Mouse (Mus musculus) megakaryocyte, adult 5-6 weeks (primary cell): Measurements from ENCODE around the gene Tyw1. TPM values are rescaled to one million over a fixed set of nuclear protein-coding genes. Genes with fewer than 3 reads are reported as not detected.
"Not testable (repeated sequence)": the region's sequence is repeated elsewhere in the genome, so short reads cannot be mapped to it uniquely, and the experiment has no call there.

Experiments used
- ATAC-seq: 2 replicates; pipeline ENCODE4 v1.8.0; 2016; ENCODE audit warnings: mild to moderate bottlenecking, inconsistent platforms; ENCODE audit not compliant: poor library complexity, severe bottlenecking
- total RNA-seq, 2 experiments: library from RNA; stranded (forward) in 1 of 2; stranded (reverse) in 1 of 2; fragments of 153-499, 151-499 nt in 1 of 2; fragments of 221-1000, 200-1000 nt in 1 of 2; gene quantifications; 2 replicates each; pipeline versions ENCODE4 v1.2.3 to v1.2.4; 2015 to 2017

The Tyw1 gene
- total RNA-seq (2015) (10.1 and 11.1 TPM in 2 replicates), total RNA-seq (2017) (24.0 and 24.4 TPM in 2 replicates)

- peak; percentile 79 for ATAC-seq
These were observed at the start of gene Tyw1, which contains the start of gene Sbds for GRCm38 (mm10) chr5:130255017-130255720. Tyw1 (plus strand) TSS chr5:130255619. Sbds (minus strand) TSS chr5:130255530.

- ATAC-seq, result no peak
These were observed 48.1 kb upstream of the Tyw1 start for GRCm38 (mm10) chr5:130207299-130207698.

GRCm38 (mm10) chr5:130212956-130213355 is 42.5 kb upstream of the Tyw1 start:
- ATAC-seq, result no peak

GRCm38 (mm10) chr5:130216781-130217180 is 38.6 kb upstream of the Tyw1 start, which contains the start of gene Tmem248:
Tmem248 (plus strand) TSS chr5:130217081.
- ATAC-seq, result no peak

GRCm38 (mm10) chr5:130217406-130217805 is 38.0 kb upstream of the Tyw1 start:
- no peak for ATAC-seq

GRCm38 (mm10) chr5:130218336-130218735 is 37.1 kb upstream of the Tyw1 start:
- no peak for ATAC-seq

GRCm38 (mm10) chr5:130221316-130221715 is 34.1 kb upstream of the Tyw1 start:
- ATAC-seq, result no peak

- peak; percentile 12 for ATAC-seq
These were observed 33.7 kb upstream of the Tyw1 start for GRCm38 (mm10) chr5:130221760-130222145.

- peak; percentile 95 for ATAC-seq
These were observed 33.0 kb upstream of the Tyw1 start for GRCm38 (mm10) chr5:130222146-130223004.

- ATAC-seq, result no peak
These were observed 28.6 kb upstream of the Tyw1 start for GRCm38 (mm10) chr5:130226790-130227189.

GRCm38 (mm10) chr5:130228120-130228519 is 27.3 kb upstream of the Tyw1 start:
- ATAC-seq, result peak; percentile 38

- ATAC-seq, result peak; percentile 81
These were observed 19.1 kb upstream of the Tyw1 start for GRCm38 (mm10) chr5:130236302-130236701.

- ATAC-seq, result no peak
These were observed 16.2 kb upstream of the Tyw1 start for GRCm38 (mm10) chr5:130239236-130239635.

GRCm38 (mm10) chr5:130239856-130240255 is 15.6 kb upstream of the Tyw1 start:
- no peak for ATAC-seq

GRCm38 (mm10) chr5:130241426-130241825 is 14.0 kb upstream of the Tyw1 start:
- no peak for ATAC-seq

GRCm38 (mm10) chr5:130247823-130248222 is 7.6 kb upstream of the Tyw1 start:
- peak; percentile 61 for ATAC-seq

GRCm38 (mm10) chr5:130254164-130255016 is 1.0 kb upstream of the Tyw1 start:
- no peak for ATAC-seq

GRCm38 (mm10) chr5:130255799-130256525 is 543 bp downstream of the Tyw1 start:
- not testable (repeated sequence) for ATAC-seq

GRCm38 (mm10) chr5:130256678-130257271 is 1.4 kb downstream of the Tyw1 start:
- peak; percentile 82 for ATAC-seq

GRCm38 (mm10) chr5:130257303-130257702 is 1.9 kb downstream of the Tyw1 start:
- ATAC-seq, result no peak
